Mouse (Mus musculus): ENCODE data around the gene Ccdc63. TPM values are rescaled to one million over a fixed set of nuclear protein-coding genes. Genes with fewer than 3 reads are reported as not detected.

Gene Ccdc63
- total and polyA plus RNA-seq, 2 experiments from 2014 or later, result not detected

DNA sequence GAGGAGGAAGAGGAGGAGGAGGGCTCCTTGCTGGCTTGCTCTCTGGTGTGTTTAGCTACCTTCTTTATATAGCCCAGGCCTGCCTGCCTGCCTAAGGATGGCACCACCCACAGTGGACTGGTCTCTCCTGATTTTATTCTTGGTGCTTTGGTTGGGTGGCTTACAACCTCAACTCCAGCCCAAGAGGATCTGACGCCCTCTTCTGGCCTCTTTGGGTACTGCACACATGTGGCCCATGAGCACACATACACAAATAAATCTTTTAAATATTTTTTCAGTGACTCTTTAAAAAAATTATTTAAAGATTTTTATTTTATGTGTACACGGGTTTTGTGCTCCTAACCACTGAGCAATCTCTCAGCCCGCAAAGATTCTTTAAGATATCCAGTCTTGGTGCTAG is 64.9 kb downstream of the Ccdc63 start:
- Histone ChIP-seq H3K4me3 (ENCODE audit: low read depth, low read length) (no peak overlapping the region), H3K4me1 (ENCODE audit: insufficient read depth, low read length) (no peaks in the 10 kb centered on the region), H3K9me3 (ENCODE audit: low read length) (no peaks in the 10 kb centered on the region), H3K36me3 (ENCODE audit: insufficient read depth, low read length) (no peaks in the 10 kb centered on the region), H3K4me2 (ENCODE audit: low read depth, low read length, poor library complexity, severe bottlenecking) (no peak overlapping the region), H3K27ac (ENCODE audit: low read depth, low read length) (no peak overlapping the region), H3K27me3 (ENCODE audit: insufficient read depth, low read length) (no peaks in the 10 kb centered on the region), H3K9ac (replicated peaks; ENCODE audit: low read length, poor library complexity, severe bottlenecking) (no peak overlapping the region)
- ATAC-seq (ENCODE audit: low FRiP score) (no peak), DNase-seq (ENCODE audit: low spot score) (no peak)
- 53% methylated on average over 3 of the region's 3 CpGs for WGBS
- TF ChIP-seq CTCF (IDR thresholded peaks at IDR 0.05), result peak; percentile 54

DNA sequence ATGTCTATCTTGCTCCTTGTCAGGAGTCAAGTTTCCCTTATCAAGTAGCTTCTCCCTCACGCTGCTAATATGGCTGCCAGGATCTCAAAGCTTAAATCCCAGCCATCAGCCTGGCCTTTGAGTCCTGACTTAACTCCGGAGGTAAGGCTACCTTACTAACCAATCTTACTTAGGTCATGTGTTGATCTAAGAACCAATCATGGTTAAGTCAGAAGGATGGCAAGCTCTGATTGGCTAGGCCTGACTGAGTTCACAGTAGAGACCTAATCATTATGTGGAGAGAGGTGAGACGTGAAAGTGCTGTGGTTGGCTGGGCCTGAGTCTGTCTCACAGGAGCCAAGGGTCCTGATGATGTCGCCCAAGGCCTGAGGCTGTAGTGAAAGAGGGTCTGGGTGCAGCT is 68.6 kb downstream of the Ccdc63 start:
- Histone ChIP-seq H3K27me3 (ENCODE audit: insufficient read depth, low read length) (no peaks in the 10 kb centered on the region), H3K9me3 (ENCODE audit: low read length) (no peaks in the 10 kb centered on the region), H3K36me3 (ENCODE audit: insufficient read depth, low read length) (no peaks in the 10 kb centered on the region), H3K9ac (replicated peaks; ENCODE audit: low read length, poor library complexity, severe bottlenecking) (no peak overlapping the region), H3K4me2 (ENCODE audit: low read depth, low read length, poor library complexity, severe bottlenecking) (no peak overlapping the region), H3K4me3 (ENCODE audit: low read depth, low read length) (no peak overlapping the region), H3K27ac (ENCODE audit: low read depth, low read length) (no peak overlapping the region), H3K4me1 (ENCODE audit: insufficient read depth, low read length) (no peaks in the 10 kb centered on the region)
- WGBS, result 79% methylated on average over 4 of the region's 4 CpGs
- TF ChIP-seq CTCF (IDR thresholded peaks at IDR 0.05), result no peak
- ATAC-seq (ENCODE audit: low FRiP score) (no peak), DNase-seq (ENCODE audit: low spot score) (no peak)

DNA sequence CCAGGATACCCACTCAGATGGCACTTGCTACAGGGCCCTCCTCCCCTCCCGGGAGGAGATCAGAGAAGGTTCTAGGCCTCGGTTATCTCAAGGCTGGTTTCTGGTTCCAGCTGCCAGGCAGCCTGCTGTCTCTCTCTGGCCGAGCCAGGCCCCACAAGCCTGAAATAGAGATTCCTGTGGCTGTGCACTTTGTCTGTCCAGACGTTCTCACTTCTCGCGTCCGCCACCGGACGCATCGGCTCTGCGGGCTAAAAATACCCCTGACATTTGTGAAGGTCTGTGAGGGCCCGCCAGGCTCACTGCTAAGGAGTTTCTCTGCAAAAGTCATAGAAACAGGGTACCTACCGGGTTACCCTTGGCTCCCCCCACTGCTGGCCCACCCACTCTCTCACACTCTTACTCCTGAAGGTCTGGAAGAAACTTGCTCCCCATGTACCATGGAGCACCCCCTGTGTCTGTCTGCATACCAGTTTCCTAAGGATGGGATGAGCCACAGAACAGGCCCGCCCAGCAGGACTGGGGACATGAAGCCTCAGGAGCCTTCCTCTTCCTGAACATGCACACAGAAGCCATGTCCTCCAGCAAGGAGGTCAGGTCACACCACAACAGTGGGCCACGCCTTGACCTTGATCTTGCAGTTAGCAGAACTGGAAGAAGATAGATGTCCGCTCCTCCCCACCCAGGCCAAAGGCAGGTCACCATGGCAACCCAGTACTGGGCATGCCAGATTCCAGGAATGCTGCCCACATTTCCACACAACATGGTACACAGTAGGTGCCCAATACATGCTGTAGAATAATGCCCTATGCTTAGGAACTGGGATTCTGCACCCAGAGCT is 69.4 kb downstream of the Ccdc63 start:
- H3K27me3 ChIP-seq (ENCODE audit: insufficient read depth, low read length), result no peaks in the 10 kb centered on the region
- no peak overlapping the region for H3K4me2 ChIP-seq (ENCODE audit: low read depth, low read length, poor library complexity, severe bottlenecking)
- no peak for ATAC-seq (ENCODE audit: low FRiP score)
- no peaks in the 10 kb centered on the region for H3K36me3 ChIP-seq (ENCODE audit: insufficient read depth, low read length)
- WGBS, result 81% methylated on average over 16 of the region's 16 CpGs
- no peaks in the 10 kb centered on the region for H3K4me1 ChIP-seq (ENCODE audit: insufficient read depth, low read length)
- H3K27ac ChIP-seq (ENCODE audit: low read depth, low read length), result no peak overlapping the region
- no peak for TF ChIP-seq CTCF (IDR thresholded peaks at IDR 0.05)
- H3K9me3 ChIP-seq (ENCODE audit: low read length), result no peaks in the 10 kb centered on the region
- H3K4me3 ChIP-seq (ENCODE audit: low read depth, low read length), result no peak overlapping the region
- H3K9ac ChIP-seq (replicated peaks; ENCODE audit: low read length, poor library complexity, severe bottlenecking), result no peak overlapping the region
- no peak for DNase-seq (ENCODE audit: low spot score)

DNA sequence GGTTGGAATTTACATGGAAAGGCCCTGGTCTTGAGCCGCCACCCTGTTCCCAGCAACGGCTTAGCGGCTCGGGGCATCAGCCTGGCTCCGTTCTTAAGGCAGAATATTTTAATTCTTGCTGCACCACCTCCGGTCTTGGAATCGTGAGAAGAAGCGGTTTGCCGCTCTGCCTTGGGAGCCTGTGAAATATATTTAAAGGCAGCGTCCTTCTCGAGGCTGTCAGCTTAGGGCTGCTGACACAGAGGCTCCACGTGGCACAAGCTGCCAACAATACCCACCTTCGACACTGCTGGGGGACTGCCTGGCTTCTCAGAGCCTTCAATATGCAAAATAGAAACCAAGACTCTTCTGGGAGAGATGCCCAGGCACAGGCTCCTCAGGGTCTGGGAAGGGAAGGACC is 72.1 kb downstream of the Ccdc63 start:
- Histone ChIP-seq H3K4me2 (ENCODE audit: low read depth, low read length, poor library complexity, severe bottlenecking) (no peak overlapping the region), H3K36me3 (ENCODE audit: insufficient read depth, low read length) (no peaks in the 10 kb centered on the region), H3K9ac (replicated peaks; ENCODE audit: low read length, poor library complexity, severe bottlenecking) (no peak overlapping the region), H3K27ac (ENCODE audit: low read depth, low read length) (no peak overlapping the region), H3K9me3 (ENCODE audit: low read length) (no peaks in the 10 kb centered on the region), H3K4me1 (ENCODE audit: insufficient read depth, low read length) (no peaks in the 10 kb centered on the region), H3K27me3 (ENCODE audit: insufficient read depth, low read length) (no peaks in the 10 kb centered on the region), H3K4me3 (ENCODE audit: low read depth, low read length) (no peak overlapping the region)
- ATAC-seq (ENCODE audit: low FRiP score) (no peak), DNase-seq (ENCODE audit: low spot score) (no peak)
- WGBS, result 55% methylated on average over 13 of the region's 13 CpGs
- no peak for TF ChIP-seq CTCF (IDR thresholded peaks at IDR 0.05)

DNA sequence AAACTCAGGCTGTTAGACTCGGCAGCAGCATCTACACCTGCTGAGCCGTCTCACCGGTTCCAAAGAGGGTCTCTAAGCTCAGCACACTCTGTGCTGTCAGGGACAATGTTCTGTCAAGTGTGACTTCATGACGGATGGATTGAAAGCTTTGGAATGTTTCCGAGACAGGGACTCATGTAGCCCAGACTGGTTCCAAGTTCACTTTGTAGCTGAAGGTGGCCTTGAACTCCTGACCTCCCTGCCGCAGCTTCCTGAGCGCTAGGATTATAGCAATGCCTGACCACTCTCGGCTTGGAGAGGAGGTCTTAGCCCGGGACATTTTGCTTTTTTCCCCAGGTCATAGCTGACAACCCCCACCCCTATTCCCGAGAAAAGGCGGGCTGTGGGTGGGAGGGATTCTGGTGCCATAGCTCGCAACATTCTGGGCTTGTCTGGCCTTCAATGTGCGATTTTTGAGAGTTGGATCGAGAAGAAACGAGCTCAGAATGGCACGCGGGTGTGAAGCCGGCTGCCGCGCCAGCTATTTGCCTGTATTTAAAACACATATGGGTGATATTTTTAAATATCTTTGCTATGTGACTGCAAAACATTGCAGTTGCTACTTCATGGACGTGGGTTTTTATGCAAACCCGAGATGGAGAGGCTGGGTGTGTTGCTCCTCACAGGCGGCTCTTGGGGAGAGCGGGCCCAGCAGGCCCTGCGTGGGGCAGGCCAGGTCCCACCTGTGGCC is 77.3 kb downstream of the Ccdc63 start:
- no peaks in the 10 kb centered on the region for H3K4me1 ChIP-seq (ENCODE audit: insufficient read depth, low read length)
- no peak overlapping the region for H3K4me3 ChIP-seq (ENCODE audit: low read depth, low read length)
- H3K27ac ChIP-seq (ENCODE audit: low read depth, low read length), result no peak overlapping the region
- no peak for DNase-seq (ENCODE audit: low spot score)
- WGBS, result 73% methylated on average over 25 of the region's 25 CpGs
- no peak overlapping the region for H3K4me2 ChIP-seq (ENCODE audit: low read depth, low read length, poor library complexity, severe bottlenecking)
- no peaks in the 10 kb centered on the region for H3K36me3 ChIP-seq (ENCODE audit: insufficient read depth, low read length)
- H3K9ac ChIP-seq (replicated peaks; ENCODE audit: low read length, poor library complexity, severe bottlenecking), result no peak overlapping the region
- no peak for ATAC-seq (ENCODE audit: low FRiP score)
- peaks cover 4% of the 10 kb centered on the region; the same call in 1 of the 2 replicates for H3K27me3 ChIP-seq (ENCODE audit: insufficient read depth, low read length)
- no peaks in the 10 kb centered on the region for H3K9me3 ChIP-seq (ENCODE audit: low read length)
- TF ChIP-seq CTCF (IDR thresholded peaks at IDR 0.05), result no peak

DNA sequence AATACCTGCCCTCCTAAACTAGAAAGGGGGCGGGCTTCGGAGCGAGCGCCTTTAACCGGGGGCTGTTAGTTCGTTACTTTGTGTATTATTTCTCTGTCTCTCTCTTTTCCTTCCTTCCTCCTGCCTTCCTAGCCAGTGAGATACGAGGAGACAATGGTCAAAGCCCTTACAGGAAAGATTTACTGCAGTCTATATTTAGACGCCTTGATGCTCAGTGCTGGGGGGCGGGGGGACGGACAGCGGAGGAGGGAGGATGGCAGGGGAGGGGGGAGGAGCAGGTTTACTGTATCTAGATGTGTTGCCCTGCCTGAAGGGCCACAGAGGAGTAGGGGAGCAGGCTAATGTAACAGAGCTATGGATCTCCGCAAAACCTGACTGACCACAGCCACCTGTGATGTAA is 78.1 kb downstream of the Ccdc63 start:
- DNase-seq (ENCODE audit: low spot score) (no peak), ATAC-seq (ENCODE audit: low FRiP score) (no peak)
- TF ChIP-seq CTCF (IDR thresholded peaks at IDR 0.05), result no peak
- H3K27ac ChIP-seq (ENCODE audit: low read depth, low read length), result 0 out of 2 replicates have a peak overlapping the region, but pooled peaks have one; percentile 12
- no peak overlapping the region for H3K9ac ChIP-seq (replicated peaks; ENCODE audit: low read length, poor library complexity, severe bottlenecking)
- H3K4me2 ChIP-seq (ENCODE audit: low read depth, low read length, poor library complexity, severe bottlenecking), result 0 out of 2 replicates have a peak overlapping the region, but pooled peaks have one; percentile 12
- no peaks in the 10 kb centered on the region for H3K36me3 ChIP-seq (ENCODE audit: insufficient read depth, low read length)
- 35% methylated on average over 12 of the region's 12 CpGs for WGBS
- H3K27me3 ChIP-seq (ENCODE audit: insufficient read depth, low read length), result peaks cover 4% of the 10 kb centered on the region; the same call in 1 of the 2 replicates
- H3K4me1 ChIP-seq (ENCODE audit: insufficient read depth, low read length), result no peaks in the 10 kb centered on the region
- H3K9me3 ChIP-seq (ENCODE audit: low read length), result no peaks in the 10 kb centered on the region
- H3K4me3 ChIP-seq (ENCODE audit: low read depth, low read length), result no peak overlapping the region

Data from midbrain, postnatal 0 days (tissue).